Mouse (Mus musculus) limb, embryonic 10.5 days (tissue): ENCODE data around the gene Hvcn1. TPM values are rescaled to one million over a fixed set of nuclear protein-coding genes. Genes with fewer than 3 reads are reported as not detected.
"Not testable (repeated sequence)": the region's sequence is repeated elsewhere in the genome, so short reads cannot be mapped to it uniquely, and the experiment has no call there.

ENCODE experiments used
- DNase-seq: peaks from one replicate; pipeline ENCODE4 v3.0.0-alpha.2; 2017; ENCODE audit warnings: low spot score
- H3K27ac ChIP-seq: fragments of 300-500 bp; sonication (generic); 2 replicates; pipeline ENCODE4 v1.5.1; 2016; ENCODE audit warnings: mild to moderate bottlenecking
- H3K27me3 ChIP-seq: fragments of 300-500 bp; sonication (generic); 2 replicates; pipeline ENCODE4 v1.6.1; 2016; ENCODE audit warnings: low read depth, mild to moderate bottlenecking; ENCODE audit not compliant: poor library complexity, severe bottlenecking
- H3K36me3 ChIP-seq: fragments of 300-500 bp; sonication (generic); 2 replicates; pipeline ENCODE4 v1.6.1; 2016; ENCODE audit warnings: mild to moderate bottlenecking, moderate library complexity
- H3K4me1 ChIP-seq: fragments of 300-500 bp; sonication (generic); 2 replicates; pipeline ENCODE4 v1.6.1; 2016
- H3K4me3 ChIP-seq: fragments of 300-500 bp; sonication (generic); 2 replicates; pipeline ENCODE4 v1.5.1; 2016; ENCODE audit warnings: mild to moderate bottlenecking, moderate library complexity
- H3K9me3 ChIP-seq: fragments of 300-500 bp; sonication (generic); replicated peaks from 2 replicates; pipeline ENCODE4 v1.6.1; 2016; ENCODE audit warnings: mild to moderate bottlenecking
- WGBS: fragments of 180-500 bp; shearing (Covaris S2); methylation state at CpG from one replicate; pipeline ENCODE4 v1.1.7; 2016; 5-methylcytosine and 5-hydroxymethylcytosine counted together
- polyA plus RNA-seq: library from polyadenylated mRNA; unstranded; fragments of >200 nt; fragmentation: Nextera tagmentation; extraction: Ambion mirVana; gene quantifications from 2 replicates; pipeline ENCODE4 v1.2.1, GENCODE M21; 2016

The Hvcn1 gene
- polyA plus RNA-seq, 1 experiment from 2014 or later: 9.6 TPM

DNA sequence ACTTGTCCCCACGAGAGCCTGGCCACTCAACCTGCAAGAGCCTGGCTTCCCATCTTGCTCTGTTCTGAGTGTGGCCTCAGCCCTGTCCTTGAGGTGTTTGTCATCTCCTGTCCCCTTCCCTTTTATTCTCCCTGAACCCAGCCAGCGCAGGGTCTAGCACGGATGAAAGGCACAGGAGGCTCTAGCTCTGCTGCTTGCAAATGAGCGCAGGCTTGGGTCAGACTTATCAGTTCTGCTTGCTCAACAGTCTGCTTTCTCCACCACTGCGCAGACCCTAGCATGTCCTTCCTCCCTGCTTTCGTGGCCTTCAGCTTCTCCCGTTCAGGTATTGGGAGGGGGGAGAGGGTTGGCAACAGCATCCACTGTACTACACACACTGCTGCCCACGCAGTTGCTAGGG, 5.5 kb downstream of the Hvcn1 start:
- no peak overlapping the region for H3K27ac ChIP-seq
- DNase-seq: no peak
- H3K27me3 ChIP-seq: no peaks in the 10 kb centered on the region
- WGBS: 94% methylated on average over 8 of the region's 8 CpGs
- 0 out of 2 replicates have a peak, but pooled peaks cover 3% of the 10 kb centered on the region for H3K36me3 ChIP-seq
- H3K9me3 ChIP-seq: no peaks in the 10 kb centered on the region
- no peak overlapping the region for H3K4me3 ChIP-seq
- peaks cover 22% of the 10 kb centered on the region for H3K4me1 ChIP-seq

DNA sequence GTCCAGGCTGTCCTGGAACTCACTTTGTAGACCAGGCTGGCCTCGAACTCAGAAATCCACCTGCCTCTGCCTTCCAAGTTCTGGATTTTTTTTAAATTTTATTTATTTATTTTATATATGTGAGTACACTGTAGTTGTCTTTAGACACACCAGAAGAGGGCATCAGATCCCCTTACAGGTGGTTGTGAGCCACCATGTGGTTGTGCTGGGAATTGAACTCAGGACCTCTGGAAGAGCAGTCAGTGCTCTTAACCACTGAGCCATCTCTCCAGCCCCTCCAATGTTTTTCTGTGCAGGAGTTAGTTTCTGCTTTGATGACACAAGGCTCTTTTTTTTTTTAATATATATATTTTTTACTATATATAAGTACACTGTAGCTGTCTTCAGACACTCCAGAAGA, 6.2 kb downstream of the Hvcn1 start:
- not testable (repeated sequence) for H3K4me3 ChIP-seq, H3K27ac ChIP-seq, H3K36me3 ChIP-seq, H3K27me3 ChIP-seq, DNase-seq, H3K9me3 ChIP-seq
- peaks cover 22% of the 10 kb centered on the region for H3K4me1 ChIP-seq
- WGBS: 92% methylated on average over 1 of the region's 1 CpGs

DNA sequence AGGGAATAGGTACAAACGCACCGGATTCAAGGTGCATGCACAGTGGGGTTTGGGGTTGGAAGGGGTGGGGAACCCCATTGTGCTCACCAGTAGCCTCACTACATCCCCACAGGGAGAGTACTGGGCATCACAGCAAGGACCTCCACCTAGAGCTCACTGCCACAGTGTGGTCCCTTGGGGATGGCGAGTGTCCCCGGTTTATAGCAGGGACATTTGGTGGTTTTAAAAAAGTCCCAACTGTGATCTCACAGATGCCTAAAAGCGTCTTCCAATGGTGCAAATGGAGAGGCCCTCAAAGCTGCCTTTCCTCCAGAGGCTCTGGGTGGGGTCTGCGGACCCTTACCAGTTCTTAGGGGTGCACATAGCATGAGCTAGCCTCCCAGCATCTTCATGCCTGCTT, 7.3 kb downstream of the Hvcn1 start:
- H3K27me3 ChIP-seq: no peaks in the 10 kb centered on the region
- WGBS: 82% methylated on average over 6 of the region's 6 CpGs
- DNase-seq: no peak

DNA sequence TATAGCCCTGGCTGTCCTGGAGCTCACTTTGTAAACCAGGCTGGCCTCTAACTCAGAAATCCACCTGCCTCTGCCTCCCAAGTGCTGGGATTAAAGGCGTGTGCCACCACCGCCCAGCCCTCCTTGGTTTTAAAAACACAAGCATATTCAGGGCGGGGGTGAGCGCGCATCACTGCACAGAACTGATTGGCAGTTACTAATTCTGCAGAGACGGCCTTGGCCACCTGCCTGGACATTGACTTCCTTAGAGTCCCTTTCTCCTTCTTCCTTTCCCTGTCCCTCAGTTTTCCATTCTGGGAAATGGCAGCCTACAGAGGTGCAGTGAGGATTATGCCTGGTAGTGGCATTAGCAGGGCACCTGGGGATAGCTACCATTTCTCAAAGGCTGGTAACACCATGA, 11.0 kb downstream of the Hvcn1 start:
- 97% methylated on average over 6 of the region's 6 CpGs for WGBS
- no peak for DNase-seq

More for the DNA sequence above, 7.3 kb downstream of the Hvcn1 start:
- Histone ChIP-seq H3K27ac (no peak overlapping the region), H3K4me1 (peaks cover 16% of the 10 kb centered on the region), H3K36me3 (0 out of 2 replicates have a peak, but pooled peaks cover 3% of the 10 kb centered on the region), H3K4me3 (no peak overlapping the region), H3K9me3 (no peaks in the 10 kb centered on the region)

DNA sequence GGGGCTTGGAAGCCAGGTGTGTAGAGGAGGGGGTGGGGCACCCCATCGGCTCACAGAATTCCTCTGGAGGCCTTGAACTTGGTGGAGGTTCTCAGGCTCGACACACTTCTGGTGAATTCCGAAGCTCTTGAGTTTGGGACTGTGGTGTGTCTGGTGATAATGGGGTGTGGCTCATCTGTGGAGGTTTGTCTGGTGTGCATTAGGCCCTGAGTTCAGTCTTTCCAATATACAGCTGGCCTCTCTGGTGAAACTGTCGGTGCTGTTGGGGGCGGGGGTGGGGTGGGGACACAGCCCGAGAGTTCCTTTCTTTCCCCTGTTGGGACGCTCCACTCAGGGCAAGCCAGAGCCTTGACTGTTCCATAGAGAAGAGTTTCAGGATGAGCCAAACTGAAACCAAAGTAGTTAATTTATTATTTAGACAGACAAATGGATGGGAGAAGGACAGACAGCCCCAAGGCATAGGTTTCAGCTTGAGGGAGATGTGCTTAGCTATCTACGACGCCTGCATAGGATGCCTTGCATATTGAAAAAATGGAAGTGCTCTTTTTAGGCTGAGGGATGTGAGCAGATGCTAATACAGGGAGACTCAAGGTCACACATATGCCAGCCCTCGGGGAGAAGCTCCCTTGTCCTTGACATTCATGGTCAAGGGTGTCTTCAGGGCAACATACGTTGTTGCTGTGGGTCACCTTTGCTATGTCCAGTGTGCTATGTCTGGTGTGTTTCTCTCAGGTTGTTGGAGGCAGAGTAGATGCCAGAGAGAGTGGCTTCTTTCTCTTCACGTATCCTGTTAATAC, 11.7 kb downstream of the Hvcn1 start:
- peaks cover 11% of the 10 kb centered on the region; the same call in 1 of the 2 replicates for H3K36me3 ChIP-seq
- WGBS: 88% methylated on average over 12 of the region's 12 CpGs
- H3K27me3 ChIP-seq: no peaks in the 10 kb centered on the region
- H3K9me3 ChIP-seq: no peaks in the 10 kb centered on the region
- H3K27ac ChIP-seq: no peak overlapping the region
- no peak overlapping the region for H3K4me3 ChIP-seq
- no peak for DNase-seq
- H3K4me1 ChIP-seq: peaks cover 26% of the 10 kb centered on the region

More for the DNA sequence above, 11.0 kb downstream of the Hvcn1 start:
- Histone ChIP-seq H3K4me1 (peaks cover 23% of the 10 kb centered on the region), H3K27ac (no peak overlapping the region), H3K36me3 (peaks cover 11% of the 10 kb centered on the region; the same call in 1 of the 2 replicates), H3K27me3 (no peaks in the 10 kb centered on the region), H3K9me3 (no peaks in the 10 kb centered on the region), H3K4me3 (no peak overlapping the region)

DNA sequence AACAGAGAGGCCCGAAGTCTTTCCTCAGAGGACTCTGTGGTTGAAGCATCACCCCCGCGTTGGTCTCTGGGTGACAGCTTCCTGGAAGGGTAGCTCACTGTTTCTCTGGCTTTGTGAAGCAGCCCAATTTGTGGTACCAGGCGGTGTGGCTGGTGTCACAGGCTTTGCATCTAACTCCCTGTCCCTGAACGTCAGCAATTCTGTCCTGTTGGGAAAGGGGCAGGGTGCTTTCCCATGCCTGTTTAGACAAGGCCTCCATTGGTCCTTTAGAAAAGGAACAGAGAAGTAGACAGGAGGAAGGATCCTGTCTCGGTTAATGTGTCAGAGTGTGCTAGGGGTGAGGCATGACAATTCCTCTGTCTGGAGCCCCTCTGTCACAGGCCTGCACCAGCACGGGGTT, 12.3 kb downstream of the Hvcn1 start:
- Histone ChIP-seq H3K9me3 (no peaks in the 10 kb centered on the region), H3K36me3 (peaks cover 11% of the 10 kb centered on the region; the same call in 1 of the 2 replicates), H3K27ac (no peak overlapping the region; the same call in 1 of the 2 replicates), H3K27me3 (no peaks in the 10 kb centered on the region), H3K4me3 (no peak overlapping the region), H3K4me1 (peaks cover 26% of the 10 kb centered on the region)
- DNase-seq: no peak
- 92% methylated on average over 7 of the region's 7 CpGs for WGBS

DNA sequence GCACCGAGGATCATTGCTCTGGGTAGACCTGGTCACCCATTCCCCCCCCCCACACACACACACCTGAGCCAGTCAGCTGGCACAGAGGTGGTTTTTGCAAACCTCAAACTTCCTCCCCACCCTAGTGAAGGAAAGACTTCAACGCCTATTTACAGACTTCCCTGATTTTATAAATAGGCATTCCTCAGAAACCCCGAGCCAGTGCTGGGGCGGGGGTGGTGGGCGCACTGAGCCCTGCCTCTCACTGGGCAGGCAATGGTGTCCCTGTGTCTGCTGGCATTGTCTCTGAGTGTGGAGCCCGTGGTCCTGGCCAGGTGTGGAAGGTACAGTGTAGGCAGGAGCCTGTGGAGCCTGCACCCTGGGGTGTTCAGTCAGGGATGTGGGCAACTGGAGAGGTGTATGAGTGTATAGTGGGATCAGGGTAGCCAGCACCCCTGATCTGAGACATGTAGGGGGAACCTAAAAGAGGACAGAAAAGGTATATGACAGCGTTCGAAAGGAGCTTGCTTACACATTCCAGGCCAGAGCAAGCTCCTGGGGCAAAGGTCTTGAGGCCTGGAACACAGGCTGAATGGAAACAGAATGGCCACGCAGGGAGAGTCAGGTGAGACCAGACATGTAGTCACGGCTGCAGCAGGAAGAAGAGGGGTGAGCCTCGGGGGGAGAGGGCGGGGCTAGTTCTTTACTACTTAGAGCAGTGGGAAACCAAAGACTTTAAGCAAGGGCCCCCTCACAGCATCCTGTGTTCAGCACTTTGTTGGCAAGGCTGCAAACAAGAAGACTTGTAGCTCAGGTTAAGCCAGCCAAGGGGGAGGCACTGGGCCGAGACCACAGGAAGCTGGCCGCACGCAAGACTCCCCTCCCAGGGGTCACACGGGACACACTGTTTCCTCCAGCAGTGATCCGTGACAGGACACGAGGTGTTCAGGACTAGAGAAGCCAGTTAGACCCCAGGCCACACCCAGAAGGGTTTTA, 13.3 kb downstream of the Hvcn1 start:
- Histone ChIP-seq H3K4me3 (no peak overlapping the region), H3K27me3 (no peaks in the 10 kb centered on the region), H3K36me3 (peaks cover 11% of the 10 kb centered on the region; the same call in 1 of the 2 replicates), H3K4me1 (peaks cover 32% of the 10 kb centered on the region), H3K27ac (peak overlapping the region; percentile 36; the same call in 1 of the 2 replicates), H3K9me3 (no peaks in the 10 kb centered on the region)
- DNase-seq: no peak
- WGBS: 72% methylated on average over 18 of the region's 18 CpGs

DNA sequence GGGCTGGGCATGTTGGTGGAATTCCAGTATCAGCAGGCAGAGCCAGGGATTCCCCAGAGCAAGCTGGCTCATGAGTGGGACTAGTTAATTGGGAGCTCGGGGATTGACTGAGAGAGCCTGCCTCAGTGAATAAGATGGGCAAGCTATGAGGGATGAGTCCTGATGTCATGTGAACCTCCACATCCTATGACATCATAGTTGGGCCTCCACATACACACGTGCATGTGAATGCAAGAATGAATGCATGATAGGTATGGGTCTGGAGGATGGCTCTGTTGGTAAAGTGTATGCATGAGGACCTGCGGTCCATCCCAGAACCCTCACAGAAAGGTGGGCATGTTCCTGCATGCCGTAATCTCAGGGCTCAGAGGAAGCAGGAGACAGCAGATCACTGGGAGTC, 14.5 kb downstream of the Hvcn1 start:
- 85% methylated on average over 4 of the region's 4 CpGs for WGBS
- Histone ChIP-seq H3K4me3 (no peak overlapping the region), H3K36me3 (peaks cover 11% of the 10 kb centered on the region; the same call in 1 of the 2 replicates)

DNA sequence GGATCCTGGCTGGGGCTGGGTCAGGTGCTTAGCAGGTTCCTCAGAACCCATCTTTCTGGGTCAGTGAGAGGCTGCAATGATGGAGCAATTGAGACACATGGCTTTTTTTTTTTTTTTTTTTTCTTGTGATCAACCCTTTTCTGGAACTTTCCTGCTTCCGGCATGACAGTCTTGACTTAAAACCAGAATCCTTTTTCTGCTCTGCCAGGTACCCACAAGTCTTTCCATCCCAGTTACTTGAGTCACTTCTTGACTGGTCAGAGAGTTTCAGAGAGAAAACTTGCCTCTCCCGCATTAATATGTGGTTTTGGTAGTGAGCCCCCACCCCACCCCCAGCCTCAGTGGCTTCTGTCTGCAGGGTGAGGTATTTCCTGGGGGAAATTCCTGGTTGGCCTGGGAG, 17.7 kb downstream of the Hvcn1 start:
- Histone ChIP-seq H3K9me3 (no peaks in the 10 kb centered on the region), H3K27me3 (no peaks in the 10 kb centered on the region), H3K4me1 (peaks cover 36% of the 10 kb centered on the region), H3K4me3 (no peak overlapping the region), H3K36me3 (peaks cover 17% of the 10 kb centered on the region), H3K27ac (0 out of 2 replicates have a peak overlapping the region, but pooled peaks have one; percentile 65)
- 89% methylated on average over 2 of the region's 2 CpGs for WGBS
- DNase-seq: no peak

More for the DNA sequence above, 14.5 kb downstream of the Hvcn1 start:
- Histone ChIP-seq H3K27me3 (no peaks in the 10 kb centered on the region), H3K4me1 (peaks cover 39% of the 10 kb centered on the region), H3K27ac (no peak overlapping the region), H3K9me3 (no peaks in the 10 kb centered on the region)
- no peak for DNase-seq

DNA sequence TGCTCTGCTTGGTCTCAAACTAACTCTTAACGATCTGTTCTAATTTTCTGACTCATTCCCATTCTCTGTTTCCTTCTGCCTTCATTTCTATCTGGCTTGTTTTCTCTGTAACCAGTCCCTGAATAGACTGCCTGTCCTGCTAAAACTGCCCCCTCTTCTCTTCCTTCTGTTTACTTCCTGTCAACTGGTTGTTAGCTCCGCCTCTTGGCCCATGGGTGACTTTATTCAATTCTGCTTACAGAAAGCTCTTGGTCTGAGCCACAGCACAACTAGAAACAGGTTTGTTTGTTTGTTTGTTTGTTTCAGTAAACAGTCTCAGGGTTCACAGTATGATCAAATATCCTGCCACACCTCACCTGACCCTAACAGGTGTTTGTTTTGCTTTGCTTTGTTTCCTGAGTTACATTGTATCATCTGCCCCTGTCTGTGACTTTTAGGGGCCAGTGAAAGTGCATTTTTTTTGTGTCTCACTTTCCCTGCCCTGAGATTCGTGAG, 21.7 kb downstream of the Hvcn1 start:
- Histone ChIP-seq H3K4me3 (no peak overlapping the region), H3K27ac (no peak overlapping the region), H3K36me3 (peaks cover 16% of the 10 kb centered on the region), H3K9me3 (no peaks in the 10 kb centered on the region), H3K27me3 (no peaks in the 10 kb centered on the region), H3K4me1 (peaks cover 20% of the 10 kb centered on the region)
- WGBS: 85% methylated on average over 3 of the region's 3 CpGs
- DNase-seq: no peak

DNA sequence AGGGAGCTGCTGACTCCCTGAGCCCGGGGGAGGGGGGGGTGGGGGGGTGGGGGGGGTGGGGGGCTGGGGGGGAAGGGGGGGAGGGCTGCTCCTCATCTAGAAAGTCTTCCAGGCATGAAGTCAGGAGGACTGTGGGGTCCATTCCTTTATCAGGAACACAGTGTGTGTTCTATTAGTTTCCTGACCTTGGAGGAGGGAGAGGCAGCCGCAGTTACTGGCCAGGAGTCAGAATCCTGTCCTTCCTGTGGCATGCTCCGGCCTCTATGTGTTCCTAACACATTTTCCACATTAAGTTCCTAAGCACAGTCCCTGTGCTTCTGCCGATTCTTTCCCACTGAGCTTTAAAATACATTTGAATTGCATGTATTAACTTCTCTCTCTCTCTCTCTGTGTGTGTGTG, 22.2 kb downstream of the Hvcn1 start:
- Histone ChIP-seq H3K9me3 (no peaks in the 10 kb centered on the region), H3K4me3 (no peak overlapping the region), H3K4me1 (peaks cover 25% of the 10 kb centered on the region), H3K27me3 (no peaks in the 10 kb centered on the region), H3K36me3 (peaks cover 16% of the 10 kb centered on the region), H3K27ac (no peak overlapping the region)
- 79% methylated on average over 4 of the region's 4 CpGs for WGBS
- DNase-seq: no peak

DNA sequence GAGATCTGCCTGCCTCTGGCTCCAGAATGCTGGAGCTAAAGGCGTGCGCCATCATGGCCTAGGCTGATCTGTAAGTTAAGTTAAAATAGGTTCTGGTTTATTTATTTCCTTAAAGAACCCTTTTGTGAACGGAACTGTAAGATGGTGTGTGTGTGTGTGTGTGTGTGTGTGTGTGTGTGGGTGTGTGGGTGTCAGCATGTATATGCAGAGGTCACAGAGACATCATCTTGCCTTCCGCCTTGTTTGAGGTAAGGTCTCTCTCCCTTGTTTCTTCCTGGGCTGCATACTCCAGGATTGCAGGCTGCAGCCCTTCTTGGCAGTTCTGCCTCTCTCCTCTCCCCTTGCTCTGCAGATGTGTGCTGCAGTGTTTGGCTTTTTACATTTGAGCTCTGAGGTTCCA, 24.2 kb downstream of the Hvcn1 start:
- Histone ChIP-seq H3K27ac (no peak overlapping the region), H3K36me3 (peaks cover 16% of the 10 kb centered on the region), H3K4me3 (no peak overlapping the region), H3K9me3 (no peaks in the 10 kb centered on the region), H3K4me1 (peaks cover 24% of the 10 kb centered on the region), H3K27me3 (no peaks in the 10 kb centered on the region)
- WGBS: 94% methylated on average over 4 of the region's 4 CpGs
- no peak for DNase-seq
